Mouse (Mus musculus) olfactory bulb, adult 2 months (tissue): ENCODE measurements around the gene Ripor3. TPM values are rescaled to one million over a fixed set of nuclear protein-coding genes. Genes with fewer than 3 reads are reported as not detected.
"Not testable (repeated sequence)": the region's sequence is repeated elsewhere in the genome, so short reads cannot be mapped to it uniquely, and the experiment has no call there.

Experiments
- H3K27ac ChIP-seq: fragments of 200-500 bp; 2 replicates; pipeline ENCODE4 v1.5.1; 2012; ENCODE audit warnings: low read depth, low read length; ENCODE audit not compliant: insufficient read depth
- H3K4me1 ChIP-seq: fragments of 200-500 bp; 2 replicates; pipeline ENCODE4 v1.6.1; 2012; ENCODE audit warnings: low read length; ENCODE audit not compliant: control insufficient read depth, insufficient read depth
- H3K4me3 ChIP-seq: fragments of 200-500 bp; 2 replicates; pipeline ENCODE4 v1.5.1; 2012; ENCODE audit warnings: mild to moderate bottlenecking, low read depth, low read length, moderate library complexity; ENCODE audit not compliant: insufficient read depth
- CTCF ChIP-seq: fragments of 200-500 bp; IDR thresholded peaks from 2 replicates; pipeline ENCODE4 v1.5.1; 2012; ENCODE audit warnings: low read depth, mild to moderate bottlenecking, low read length, moderate library complexity; ENCODE audit not compliant: insufficient read depth
- POLR2A ChIP-seq: fragments of 200-500 bp; IDR thresholded peaks from 2 replicates; pipeline ENCODE4 v1.6.1; 2012; ENCODE audit warnings: mild to moderate bottlenecking, low read depth, low read length, moderate library complexity; ENCODE audit not compliant: insufficient read depth
- WGBS: fragments of 180-500 bp; shearing (Covaris S2); methylation state at CpG from one replicate; pipeline ENCODE4 v1.1.7; 2018; 5-methylcytosine and 5-hydroxymethylcytosine counted together
- polyA plus RNA-seq: library from polyadenylated mRNA; stranded (reverse); fragments of >200 nt; gene quantifications from 2 replicates; pipeline ENCODE4 v1.2.4, GENCODE M21; 2012; ENCODE audit warnings: low replicate concordance; ENCODE audit not compliant: missing spikeins, insufficient read depth, insufficient read length

The Ripor3 gene
- not detected in 2 replicates for polyA plus RNA-seq

DNA sequence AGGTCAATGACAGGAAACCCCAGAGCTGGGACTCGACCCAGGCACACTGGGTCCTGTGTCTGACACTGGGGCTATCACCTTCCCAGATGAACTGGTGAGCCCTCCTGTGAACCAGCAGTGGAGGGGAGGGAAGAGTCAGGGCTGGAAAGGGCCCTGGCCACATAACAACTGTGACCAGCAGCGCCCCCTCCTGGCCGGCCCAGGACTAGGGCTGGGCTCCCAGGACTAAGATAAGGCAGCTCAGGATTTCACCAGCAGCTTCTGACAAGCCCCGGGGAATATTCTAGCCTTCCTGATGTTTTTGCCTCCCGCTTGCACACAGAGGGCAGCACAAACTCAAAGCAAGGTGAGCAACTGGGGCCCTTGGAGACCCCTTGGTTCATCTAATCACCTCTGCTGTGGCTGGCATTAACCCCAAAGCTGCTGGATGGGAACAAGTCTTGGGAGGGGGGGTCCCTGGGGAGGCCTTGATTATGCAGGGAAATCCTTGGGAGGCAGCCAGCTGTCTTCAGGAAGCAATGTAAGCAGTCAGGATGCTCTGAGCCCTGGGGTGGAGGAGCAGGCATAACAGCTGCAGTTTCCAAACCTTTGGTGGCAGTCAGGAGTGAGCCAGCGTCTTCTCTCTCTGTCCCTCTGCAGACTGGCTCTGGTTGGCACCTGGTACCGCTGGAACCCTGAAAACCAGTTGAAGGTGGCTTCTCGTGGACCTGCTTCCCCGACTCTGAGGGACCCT lies at the start of gene Ripor3:
TSS of gene Ripor3 (minus strand) at position 683 of the 733 bp plus-strand sequence.
- Histone ChIP-seq H3K27ac (no peak within 1 kb of the TSS), H3K4me3 (no peak within 1 kb of the TSS), H3K4me1 (peaks cover 5% of the 10 kb centered on the region)
- 40% methylated on average over 9 of the region's 9 CpGs for WGBS
- peak; percentile 66; the same call in 1 of the 2 replicates for TF ChIP-seq CTCF
- TF ChIP-seq POLR2A, result no peak

DNA sequence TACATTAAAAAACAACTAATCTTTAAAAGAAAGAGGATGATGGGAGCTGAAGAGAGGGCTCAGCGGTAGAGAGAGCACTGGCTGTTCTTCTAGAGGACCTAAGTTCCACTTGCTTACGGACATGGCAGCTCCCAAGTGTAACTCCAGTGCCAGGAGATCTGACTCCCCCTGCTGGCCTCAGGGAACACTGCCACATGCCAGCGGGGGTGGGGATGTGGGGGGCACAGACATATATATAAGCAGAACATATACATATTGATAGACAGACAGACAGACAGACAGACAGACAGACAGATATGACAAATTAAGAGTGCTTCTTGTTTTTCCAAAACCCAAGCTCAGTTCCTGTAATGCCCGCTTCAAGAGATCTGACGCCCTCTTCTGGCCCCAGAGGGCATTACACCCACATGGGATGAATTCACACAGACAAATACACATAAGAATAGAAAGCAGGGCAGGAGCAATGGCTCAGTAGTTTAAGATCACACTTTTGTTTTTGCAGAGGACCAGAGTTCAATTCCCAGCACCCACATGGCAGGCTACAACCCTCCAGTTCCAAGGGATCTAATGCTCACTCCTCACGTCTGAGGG lies 48.9 kb upstream of the Ripor3 start:
- WGBS, result 80% methylated on average over 6 of the region's 6 CpGs
- no peak overlapping the region for H3K27ac ChIP-seq
- peaks cover 5% of the 10 kb centered on the region for H3K4me1 ChIP-seq
- TF ChIP-seq POLR2A, result no peak
- no peak overlapping the region for H3K4me3 ChIP-seq

DNA sequence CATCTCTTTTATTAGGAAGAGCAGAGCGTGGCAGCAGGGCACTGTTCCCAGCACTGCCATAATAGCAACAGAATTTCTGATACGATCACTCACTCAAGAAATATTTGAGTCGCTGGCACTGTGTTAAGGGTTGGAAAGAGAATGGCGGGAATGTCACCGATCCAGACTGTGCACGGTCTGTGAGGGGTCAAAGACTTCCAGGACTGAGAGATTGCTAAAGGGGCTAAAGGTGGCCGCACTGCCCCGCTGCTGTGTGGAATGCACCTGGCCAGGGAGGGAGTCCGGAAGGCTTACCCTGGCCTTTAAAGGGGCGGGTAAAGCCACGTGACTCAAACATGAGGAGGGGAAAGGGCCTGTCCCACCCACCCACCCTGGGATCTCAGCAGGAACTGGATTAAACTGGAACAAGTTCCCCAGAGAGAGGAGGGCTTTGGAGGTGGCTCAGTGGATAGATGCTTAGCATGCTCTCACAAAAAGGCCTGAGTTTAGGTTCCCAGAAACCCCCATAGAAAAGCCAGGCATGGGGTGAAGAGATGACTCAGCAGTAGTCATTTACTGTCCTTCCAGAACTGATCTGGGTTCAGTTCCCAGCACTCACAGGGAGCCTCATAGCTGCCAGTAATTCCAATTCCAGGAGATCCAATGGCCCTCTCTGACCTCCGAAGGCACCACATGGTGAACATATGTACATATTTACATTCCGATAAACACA lies 48.2 kb upstream of the Ripor3 start:
- 31% methylated on average over 13 of the region's 13 CpGs for WGBS
- TF ChIP-seq POLR2A (no peak), CTCF (no peak)
- Histone ChIP-seq H3K4me1 (peaks cover 3% of the 10 kb centered on the region), H3K27ac (no peak overlapping the region), H3K4me3 (no peak overlapping the region)

DNA sequence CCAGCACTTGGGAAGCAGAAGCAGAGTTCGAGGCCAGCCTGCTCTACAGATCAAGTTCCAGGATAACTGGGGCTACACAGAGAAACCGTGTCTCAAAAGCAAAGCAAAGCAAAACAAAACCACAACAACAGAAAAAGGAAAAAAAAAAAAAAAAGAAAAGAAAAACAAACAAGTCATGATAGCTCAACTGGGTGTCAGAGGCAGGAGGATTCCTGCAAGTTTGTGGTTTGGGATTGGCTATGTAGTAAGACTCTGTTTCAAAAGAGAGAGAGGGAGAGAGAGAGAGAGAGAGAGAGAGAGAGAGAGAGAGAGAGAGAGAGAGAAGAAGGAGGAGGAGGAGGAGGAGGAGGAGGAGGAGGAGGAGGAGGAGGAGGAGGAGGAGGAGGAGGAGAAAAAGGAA lies 47.5 kb upstream of the Ripor3 start:
- 71% methylated on average over 2 of the region's 2 CpGs for WGBS

DNA sequence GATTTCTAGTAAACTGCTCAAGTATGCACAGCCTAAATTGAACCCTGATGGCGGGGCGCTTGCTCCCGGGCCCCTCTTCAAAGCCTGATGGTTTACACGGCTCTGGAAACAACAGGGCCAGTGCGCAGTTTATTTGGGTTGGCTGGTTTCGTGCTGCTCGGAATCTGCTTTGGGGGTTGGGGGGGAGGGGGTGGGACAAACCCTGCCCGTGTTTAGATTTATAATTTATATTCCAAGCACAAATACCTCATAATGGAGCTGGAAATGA lies 46.2 kb upstream of the Ripor3 start:
- TF ChIP-seq CTCF (no peak), POLR2A (no peak)
- no peak overlapping the region for H3K4me3 ChIP-seq
- 76% methylated on average over 8 of the region's 8 CpGs for WGBS
- H3K4me1 ChIP-seq, result no peaks in the 10 kb centered on the region
- H3K27ac ChIP-seq, result no peak overlapping the region

More for the DNA sequence above, 47.5 kb upstream of the Ripor3 start:
- H3K27ac ChIP-seq, H3K4me1 ChIP-seq, H3K4me3 ChIP-seq: not testable (repeated sequence)

DNA sequence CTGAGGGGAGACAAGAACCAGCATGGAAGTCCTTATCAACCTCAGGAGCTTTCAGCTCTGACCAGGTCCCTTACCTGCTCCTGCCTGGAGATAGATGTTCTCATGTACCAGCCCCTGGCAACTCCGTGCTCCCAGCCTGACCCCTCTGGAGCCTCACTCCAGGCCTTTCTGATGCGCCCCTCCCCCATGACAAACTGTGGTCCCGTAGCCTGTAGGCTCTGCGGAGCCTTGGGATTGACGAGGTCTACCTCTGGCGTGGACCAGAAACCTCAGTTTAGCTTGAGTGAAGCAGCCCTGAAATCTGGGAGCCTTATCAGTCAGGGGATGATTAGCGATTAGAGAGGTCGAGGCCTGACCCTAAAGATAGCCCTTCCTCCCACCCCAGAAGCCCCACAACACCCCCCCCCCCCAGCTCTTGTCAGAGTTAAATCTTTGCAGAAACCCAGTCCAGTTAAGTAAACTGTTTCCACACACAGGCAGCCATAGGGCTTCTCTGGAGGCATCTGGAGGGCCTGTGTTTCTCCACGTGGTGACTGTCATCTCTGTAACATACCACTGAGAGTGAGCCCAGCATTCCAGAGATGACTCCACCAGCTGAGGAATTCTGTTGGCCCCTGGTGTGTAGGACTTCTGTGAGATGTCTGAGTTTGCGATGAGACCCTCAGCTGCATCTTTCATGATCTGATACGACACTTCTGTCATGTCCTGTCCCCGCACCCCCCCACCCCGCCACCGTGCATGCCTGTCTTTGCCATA lies 45.7 kb upstream of the Ripor3 start:
- no peak overlapping the region for H3K27ac ChIP-seq
- WGBS, result 74% methylated on average over 14 of the region's 14 CpGs
- no peak overlapping the region for H3K4me3 ChIP-seq
- TF ChIP-seq CTCF (no peak), POLR2A (no peak)
- no peaks in the 10 kb centered on the region for H3K4me1 ChIP-seq

DNA sequence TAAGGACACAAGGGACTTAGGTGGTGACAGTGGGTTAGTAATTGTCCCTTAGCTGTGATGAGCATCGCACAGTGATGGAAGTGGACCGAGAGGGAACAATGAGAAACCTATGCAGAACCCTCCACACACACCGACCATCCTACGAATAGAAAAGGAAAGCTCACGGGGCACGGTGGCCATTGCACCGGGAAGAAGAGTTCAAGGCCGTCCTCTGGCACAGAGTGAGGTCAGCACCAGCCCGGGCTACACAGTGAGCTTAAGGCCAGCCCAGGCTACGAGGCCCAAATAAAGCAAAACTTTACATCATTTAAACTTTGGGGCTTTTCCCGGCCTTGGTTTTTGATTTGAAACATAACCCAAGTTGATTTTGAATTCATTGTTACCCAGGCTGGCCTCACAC lies 43.7 kb upstream of the Ripor3 start:
- Histone ChIP-seq H3K27ac (no peak overlapping the region), H3K4me1 (peaks cover 9% of the 10 kb centered on the region), H3K4me3 (no peak overlapping the region)
- 95% methylated on average over 11 of the region's 11 CpGs for WGBS
- TF ChIP-seq POLR2A (no peak), CTCF (no peak)

DNA sequence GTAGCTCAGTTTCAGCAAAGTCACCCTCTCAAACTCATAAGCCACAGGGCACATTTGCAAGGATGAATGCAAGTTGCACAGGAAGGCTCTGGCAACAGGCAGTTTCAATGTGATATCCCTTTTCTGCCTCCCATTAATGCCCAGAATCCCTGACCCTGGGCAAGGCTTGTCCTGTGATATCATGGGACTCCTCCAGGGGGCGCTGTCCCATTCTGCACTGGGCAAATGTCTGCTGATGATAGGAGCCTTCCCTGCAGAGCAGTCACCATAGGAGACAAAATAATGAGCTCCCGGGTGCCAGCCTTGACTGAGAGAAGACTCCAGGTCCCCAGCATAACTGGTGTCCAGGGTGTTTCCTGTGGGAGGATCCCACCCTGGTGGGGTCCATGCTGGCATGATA lies 42.3 kb upstream of the Ripor3 start:
- peaks cover 12% of the 10 kb centered on the region for H3K4me1 ChIP-seq
- TF ChIP-seq CTCF, result peak; percentile 33; the same call in 1 of the 2 replicates
- TF ChIP-seq POLR2A, result no peak

DNA sequence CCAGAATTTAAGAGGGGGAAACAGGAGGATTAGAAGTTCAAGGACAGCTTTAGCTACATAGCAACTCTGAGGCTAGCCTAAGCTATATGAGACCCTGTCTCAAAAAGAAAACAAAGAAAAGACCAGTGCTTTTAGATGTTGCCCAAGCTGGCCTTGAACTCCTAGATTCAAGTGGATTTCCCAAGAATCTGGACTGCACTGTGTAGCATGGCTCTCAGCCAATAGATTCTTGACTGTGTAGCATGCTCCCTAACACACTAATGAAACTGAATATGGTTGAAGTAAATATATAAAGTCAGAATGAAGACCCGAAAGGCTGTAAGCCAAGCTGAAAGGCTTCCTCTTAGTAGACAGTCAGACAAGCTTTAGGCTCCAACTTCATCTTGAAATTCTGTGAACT lies 41.7 kb upstream of the Ripor3 start:
- peaks cover 12% of the 10 kb centered on the region for H3K4me1 ChIP-seq
- H3K4me3 ChIP-seq, result no peak overlapping the region
- WGBS, result 98% methylated on average over 1 of the region's 1 CpGs
- TF ChIP-seq CTCF, result no peak
- TF ChIP-seq POLR2A, result no peak
- H3K27ac ChIP-seq, result no peak overlapping the region

More for the DNA sequence above, 42.3 kb upstream of the Ripor3 start:
- WGBS, result 15% methylated on average over 2 of the region's 2 CpGs
- Histone ChIP-seq H3K27ac (no peak overlapping the region), H3K4me3 (no peak overlapping the region)
